Comparison of ENCODE assay signal across 9 mouse cellular contexts in the genomic region with DNA sequence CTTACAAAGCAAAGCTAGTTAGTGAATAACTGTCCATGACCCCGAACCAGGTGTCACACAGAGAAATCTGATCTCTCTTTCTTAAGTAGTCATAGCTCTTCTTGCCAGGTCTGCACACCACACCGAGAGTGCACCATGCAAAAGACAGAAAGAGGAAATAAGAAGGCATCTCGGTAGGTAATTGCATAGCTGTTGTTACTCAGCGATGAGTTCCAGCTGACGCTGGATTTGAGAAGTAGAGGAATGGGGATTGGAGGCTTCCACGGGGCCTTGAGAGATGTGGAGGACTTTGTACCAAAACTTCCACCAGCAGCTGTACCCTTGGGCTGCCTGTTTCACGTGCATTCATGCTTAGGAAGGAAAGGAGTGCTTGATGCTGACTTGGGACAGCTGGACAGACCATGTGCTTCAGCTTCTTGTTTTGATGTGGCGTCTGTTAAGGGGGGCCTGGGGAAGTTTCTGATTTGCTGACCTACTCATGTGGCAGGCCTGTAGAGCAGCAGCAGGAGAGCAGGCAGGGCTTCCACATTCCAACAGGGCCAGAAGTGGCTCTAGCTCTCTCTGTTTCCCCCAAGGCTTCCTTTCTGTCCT.
A peak's percentile ranks its signal among the peaks of the same experiment; 100 is the strongest.
DNase-seq lines count a peak whose midpoint lies in the region; ATAC-seq and TF ChIP-seq lines count a peak whose summit lies in the region.
"Had no signal": no experiment of that assay in that cellular context is flagged by ENCODE, and none has a peak within 500 bp of the region (broad histone marks: within the 10 kb centered on the region; RNA-seq: fewer than 3 reads in every experiment).

No protein-coding gene starts in this region.

- WGBS in limb, embryonic 12.5 days, result 10% methylated on average over 8 of the region's 8 CpGs

- H3K9ac ChIP-seq in limb, embryonic 12.5 days (replicated peaks), result no peak overlapping the region

- no peaks in the 10 kb centered on the region for H3K36me3 ChIP-seq in limb, embryonic 12.5 days
- no peaks in the 10 kb centered on the region for H3K36me3 ChIP-seq in myocyte (ENCODE audit: control insufficient read depth, insufficient read depth)

- H3K4me2 ChIP-seq in limb, embryonic 12.5 days, result peak overlapping the region; percentile 42
- H3K4me2 ChIP-seq in myocyte (ENCODE audit: low read depth), result peak overlapping the region; percentile 48

- peak overlapping the region; percentile 82 for H3K27ac ChIP-seq in limb, embryonic 12.5 days
- H3K27ac ChIP-seq: macrophage had no signal

- peak; percentile 10 for DNase-seq in adrenal gland, postnatal 10 days
- no peak for DNase-seq in adrenal gland, adult 18-20 months (ENCODE audit: low spot score in 2 of 2)
- DNase-seq in forelimb bud, embryonic 11.5 days (ENCODE audit: low read depth, low spot score), result peak; percentile 33
- DNase-seq in cerebellum, postnatal 36 days, result no peak
- no peak for DNase-seq in left cerebral cortex, adult 18-20 months (ENCODE audit: low spot score in 2 of 2)

- peak; percentile 81 to 91 for ATAC-seq in hematopoietic stem cell, adult 5-6 weeks (replicated peaks in 1 of 2; ENCODE audit: insufficient read depth in 1 of 2, low FRiP score in 2 of 2, low TSS enrichment in 1 of 2, low read depth in 1 of 2, poor library complexity in 2 of 2, severe bottlenecking in 2 of 2)
- ATAC-seq in limb, embryonic 12.5 days (ENCODE audit: insufficient number of reproducible peaks, insufficient read depth, low FRiP score, low TSS enrichment, low read depth), result peak; percentile 83

- no peaks in the 10 kb centered on the region for H3K9me3 ChIP-seq in limb, embryonic 12.5 days

- H3ac ChIP-seq in myocyte (ENCODE audit: control insufficient read depth, insufficient read length), result no peak overlapping the region

- H3K4me1 ChIP-seq in limb, embryonic 12.5 days (replicated peaks), result peaks cover 16% of the 10 kb centered on the region

- peak overlapping the region; percentile 19 for H3K4me3 ChIP-seq in limb, embryonic 12.5 days (replicated peaks)
- H3K4me3 ChIP-seq in myocyte, result no peak overlapping the region

- TF ChIP-seq POLR2A in myocyte (IDR thresholded peaks at IDR 0.05; ENCODE audit: insufficient read length, low read depth), result no peak

- H3K27me3 ChIP-seq in limb, embryonic 12.5 days, result no peaks in the 10 kb centered on the region
- no peaks in the 10 kb centered on the region for H3K27me3 ChIP-seq in myocyte (ENCODE audit: control insufficient read depth, insufficient read depth, insufficient read length)

- H3K79me2 ChIP-seq in myocyte (ENCODE audit: control insufficient read depth, insufficient read depth), result no peaks in the 10 kb centered on the region

TF ChIP-seq in myocyte, 11 proteins besides CTCF, POLR2A, EP300 and RAD21:
- TF ChIP-seq MYOD1 (IDR thresholded peaks at IDR 0.05; ENCODE audit: control insufficient read depth in 1 of 3, insufficient read length in 2 of 3, low read depth in 2 of 3), result peak in 2 of 3 experiments; percentile 51 to 58
- peak in 2 of 3 experiments; percentile 48 to 56 for TF ChIP-seq MYOG (IDR thresholded peaks at IDR 0.05; ENCODE audit: control insufficient read depth in 1 of 3, insufficient read depth in 1 of 3, insufficient read length in 2 of 3, low read depth in 2 of 3)
- no peak for TF ChIP-seq TCF12 (IDR thresholded peaks at IDR 0.05; ENCODE audit: insufficient read depth, poor library complexity, severe bottlenecking)
TF ChIP-seq in myocyte: peak in this region for 2.

Comparison
In these comparisons a context has a peak if more than half of its experiments do, and no peak if none do; other contexts are left out.
1. DNase-seq: peak in adrenal gland, postnatal 10 days (single experiment) and forelimb bud, embryonic 11.5 days (single experiment); none in adrenal gland, adult 18-20 months (0 of 2), cerebellum, postnatal 36 days (0 of 2) and left cerebral cortex, adult 18-20 months (0 of 2).